ENCODE assay signal across 18 mouse cellular contexts in genomic region chr17:57079919-57080318, GRCm38 (mm10).
"Had no signal": no experiment of that assay in that cellular context is flagged by ENCODE, and none has a peak within 500 bp of the region (broad histone marks: within the 10 kb centered on the region; RNA-seq: fewer than 3 reads in every experiment).

No protein-coding gene starts in this region.

- DNase-seq: kidney, adult 18-20 months; kidney, adult 9 months; kidney, postnatal 14 days; kidney, postnatal 4 days; left cerebral cortex, postnatal 4 days; liver, postnatal 0 days; lung, postnatal 10 days; lung, postnatal 4 days; thymus, adult 2 months; thymus, postnatal 14 days had no signal

- H3K4me3 ChIP-seq: limb, embryonic 12.5 days; limb, embryonic 15.5 days; lung, embryonic 15.5 days; midbrain, embryonic 12.5 days; midbrain, embryonic 15.5 days; neural tube, embryonic 13.5 days had no signal

- ATAC-seq: liver, postnatal 0 days; midbrain, embryonic 15.5 days had no signal

- H3K4me2 ChIP-seq: limb, embryonic 12.5 days; limb, embryonic 15.5 days; liver, embryonic 11.5 days; lung, embryonic 15.5 days; midbrain, embryonic 12.5 days; midbrain, embryonic 15.5 days; neural tube, embryonic 13.5 days had no signal

- H3K27ac ChIP-seq: limb, embryonic 12.5 days; limb, embryonic 15.5 days; liver, embryonic 14.5 days; lung, embryonic 15.5 days; midbrain, embryonic 12.5 days; midbrain, embryonic 15.5 days; neural tube, embryonic 13.5 days had no signal

- H3K27me3 ChIP-seq: limb, embryonic 15.5 days; lung, embryonic 15.5 days; midbrain, embryonic 15.5 days; neural tube, embryonic 13.5 days had no signal

- H3K36me3 ChIP-seq: limb, embryonic 15.5 days; lung, embryonic 15.5 days had no signal

- H3K4me1 ChIP-seq: lung, embryonic 15.5 days; midbrain, embryonic 12.5 days had no signal

- H3K9ac ChIP-seq: limb, embryonic 12.5 days; limb, embryonic 15.5 days; liver, embryonic 14.5 days; liver, postnatal 0 days; lung, embryonic 15.5 days; midbrain, embryonic 12.5 days; midbrain, embryonic 15.5 days; neural tube, embryonic 13.5 days had no signal

- H3K9me3 ChIP-seq: limb, embryonic 12.5 days; limb, embryonic 15.5 days; lung, embryonic 15.5 days; midbrain, embryonic 12.5 days; midbrain, embryonic 15.5 days; neural tube, embryonic 13.5 days had no signal
